Mouse (Mus musculus): ENCODE data around the gene Bcar3.

Bcar3 gene

GRCm38 (mm10) chr3:122566549-122566948, 272.6 kb downstream of the Bcar3 start:
- no peak for DNase-seq (ENCODE audit: low spot score in 2 of 2)

- DNase-seq (ENCODE audit: low spot score in 2 of 2), result no peak
These were observed 279.7 kb downstream of the Bcar3 start for GRCm38 (mm10) chr3:122573426-122574286.

GRCm38 (mm10) chr3:122574921-122575320, 281.0 kb downstream of the Bcar3 start:
- DNase-seq (ENCODE audit: low spot score in 2 of 2), result no peak

- no peak for DNase-seq (ENCODE audit: low spot score in 2 of 2)
These were observed 283.4 kb downstream of the Bcar3 start for GRCm38 (mm10) chr3:122577360-122577759.
